Comparison of ENCODE assay signal across 19 mouse cellular contexts in genomic region chr8:117318911-117319826, GRCm38 (mm10).
DNase-seq lines count a peak whose midpoint lies in the region; ATAC-seq and TF ChIP-seq lines count a peak whose summit lies in the region.
"Had no signal": no experiment of that assay in that cellular context is flagged by ENCODE, and none has a peak within 500 bp of the region (broad histone marks: within the 10 kb centered on the region; RNA-seq: fewer than 3 reads in every experiment).

No protein-coding gene starts in this region.

- peaks cover 21% of the 10 kb centered on the region for H3K4me1 ChIP-seq in intestine, postnatal 0 days (replicated peaks; ENCODE audit: control insufficient read depth, insufficient read depth, low read length)
- peaks cover 46% of the 10 kb centered on the region for H3K4me1 ChIP-seq in intestine, embryonic 16.5 days (ENCODE audit: control insufficient read depth, insufficient read depth, low read length)
- H3K4me1 ChIP-seq in midbrain, embryonic 13.5 days (replicated peaks): peaks cover 83% of the 10 kb centered on the region
- H3K4me1 ChIP-seq in midbrain, embryonic 15.5 days: peaks cover 76% of the 10 kb centered on the region

- H3K9me3 ChIP-seq in intestine, postnatal 0 days (ENCODE audit: control insufficient read depth): no peaks in the 10 kb centered on the region
- H3K9me3 ChIP-seq in intestine, embryonic 16.5 days (ENCODE audit: control insufficient read depth, low read length): no peaks in the 10 kb centered on the region
- no peaks in the 10 kb centered on the region for H3K9me3 ChIP-seq in midbrain, embryonic 13.5 days
- no peaks in the 10 kb centered on the region for H3K9me3 ChIP-seq in midbrain, embryonic 15.5 days
- H3K9me3 ChIP-seq: embryonic facial prominence, embryonic 15.5 days; intestine, embryonic 15.5 days; limb, embryonic 10.5 days; midbrain, embryonic 12.5 days had no signal

- peaks cover 25% of the 10 kb centered on the region; the same call in 1 of the 2 replicates for H3K36me3 ChIP-seq in intestine, postnatal 0 days (ENCODE audit: control insufficient read depth, insufficient read depth)
- H3K36me3 ChIP-seq in intestine, embryonic 16.5 days (ENCODE audit: control insufficient read depth, insufficient read depth, low read length): no peaks in the 10 kb centered on the region
- H3K36me3 ChIP-seq in midbrain, embryonic 13.5 days: no peaks in the 10 kb centered on the region
- no peaks in the 10 kb centered on the region for H3K36me3 ChIP-seq in midbrain, embryonic 15.5 days (replicated peaks)
- H3K36me3 ChIP-seq: embryonic facial prominence, embryonic 15.5 days; intestine, embryonic 15.5 days; limb, embryonic 10.5 days; midbrain, embryonic 12.5 days had no signal

- no peak for ATAC-seq in intestine, postnatal 0 days
- ATAC-seq in intestine, embryonic 16.5 days: no peak
- no peak for ATAC-seq in midbrain, embryonic 13.5 days
- no peak for ATAC-seq in midbrain, embryonic 15.5 days (replicated peaks)
- ATAC-seq: intestine, embryonic 15.5 days had no signal

- H3K27ac ChIP-seq in intestine, postnatal 0 days (ENCODE audit: low read depth, low read length): peak overlapping the region; percentile 22; the same call in 1 of the 2 replicates
- H3K27ac ChIP-seq in intestine, embryonic 16.5 days (ENCODE audit: low read length): no peak overlapping the region
- H3K27ac ChIP-seq in midbrain, embryonic 13.5 days: peak overlapping the region; percentile 36; the same call in 1 of the 2 replicates
- H3K27ac ChIP-seq in midbrain, embryonic 15.5 days: no peak overlapping the region
- H3K27ac ChIP-seq: embryonic facial prominence, embryonic 15.5 days; intestine, embryonic 15.5 days; limb, embryonic 10.5 days; midbrain, embryonic 12.5 days had no signal

- no peak for TF ChIP-seq CTCF in intestine, postnatal 0 days (IDR thresholded peaks at IDR 0.05; ENCODE audit: low read depth)

- no peak overlapping the region for H3K4me2 ChIP-seq in intestine, postnatal 0 days (replicated peaks; ENCODE audit: low read depth)
- H3K4me2 ChIP-seq in intestine, embryonic 16.5 days (ENCODE audit: low read depth, low read length): no peak overlapping the region
- H3K4me2 ChIP-seq in midbrain, embryonic 13.5 days (replicated peaks): no peak overlapping the region
- H3K4me2 ChIP-seq in midbrain, embryonic 15.5 days: no peak overlapping the region
- H3K4me2 ChIP-seq: embryonic facial prominence, embryonic 15.5 days; heart, embryonic 11.5 days; intestine, embryonic 15.5 days; midbrain, embryonic 12.5 days had no signal

- 86% methylated on average over 26 of the region's 26 CpGs for whole genome bisulfite sequencing in intestine, postnatal 0 days
- WGBS in intestine, embryonic 16.5 days: 87% methylated on average over 26 of the region's 26 CpGs
- WGBS in midbrain, embryonic 13.5 days: 88% methylated on average over 26 of the region's 26 CpGs
- WGBS in midbrain, embryonic 15.5 days: 79% methylated on average over 26 of the region's 26 CpGs

- no peak overlapping the region for H3K9ac ChIP-seq in intestine, postnatal 0 days (ENCODE audit: low read depth, low read length)
- no peak overlapping the region for H3K9ac ChIP-seq in intestine, embryonic 16.5 days (ENCODE audit: low read depth, low read length)
- H3K9ac ChIP-seq in midbrain, embryonic 13.5 days (replicated peaks): no peak overlapping the region
- no peak overlapping the region for H3K9ac ChIP-seq in midbrain, embryonic 15.5 days
- H3K9ac ChIP-seq: embryonic facial prominence, embryonic 15.5 days; intestine, embryonic 15.5 days; midbrain, embryonic 12.5 days had no signal

- DNase-seq in adrenal gland, postnatal 14 days: peak; percentile 64
- DNase-seq in adrenal gland, postnatal 25 days: no peak
- DNase-seq in ovary, adult 18-20 months (ENCODE audit: low spot score): no peak
- DNase-seq: cerebellum, adult 2 months; cerebellum, postnatal 36 days; heart, postnatal 10 days; kidney, postnatal 10 days; lung, adult 2 months; right cerebral cortex, postnatal 4 days; thymus, postnatal 14 days had no signal

- H3K27me3 ChIP-seq in intestine, postnatal 0 days (replicated peaks; ENCODE audit: control insufficient read depth, insufficient read depth, low read length): no peaks in the 10 kb centered on the region
- H3K27me3 ChIP-seq in intestine, embryonic 16.5 days (replicated peaks; ENCODE audit: control insufficient read depth, insufficient read depth, low read length): no peaks in the 10 kb centered on the region
- no peaks in the 10 kb centered on the region for H3K27me3 ChIP-seq in midbrain, embryonic 13.5 days
- H3K27me3 ChIP-seq in midbrain, embryonic 15.5 days (replicated peaks): no peaks in the 10 kb centered on the region
- H3K27me3 ChIP-seq: embryonic facial prominence, embryonic 15.5 days; intestine, embryonic 15.5 days; midbrain, embryonic 12.5 days had no signal

- no peak overlapping the region for H3K4me3 ChIP-seq in intestine, postnatal 0 days (ENCODE audit: low read depth, low read length)
- H3K4me3 ChIP-seq in intestine, embryonic 16.5 days (ENCODE audit: low read length): no peak overlapping the region
- H3K4me3 ChIP-seq in midbrain, embryonic 13.5 days (replicated peaks): no peak overlapping the region
- H3K4me3 ChIP-seq in midbrain, embryonic 15.5 days: no peak overlapping the region
- H3K4me3 ChIP-seq: embryonic facial prominence, embryonic 15.5 days; intestine, embryonic 15.5 days; limb, embryonic 10.5 days; midbrain, embryonic 12.5 days had no signal

Comparison
In these comparisons a context has a peak if more than half of its experiments do, and no peak if none do; other contexts are left out.
1. H3K27ac ChIP-seq: peak in intestine, postnatal 0 days (single experiment) and midbrain, embryonic 13.5 days (single experiment); none in intestine, embryonic 16.5 days (single experiment) and midbrain, embryonic 15.5 days (single experiment).